In the genomic region with DNA sequence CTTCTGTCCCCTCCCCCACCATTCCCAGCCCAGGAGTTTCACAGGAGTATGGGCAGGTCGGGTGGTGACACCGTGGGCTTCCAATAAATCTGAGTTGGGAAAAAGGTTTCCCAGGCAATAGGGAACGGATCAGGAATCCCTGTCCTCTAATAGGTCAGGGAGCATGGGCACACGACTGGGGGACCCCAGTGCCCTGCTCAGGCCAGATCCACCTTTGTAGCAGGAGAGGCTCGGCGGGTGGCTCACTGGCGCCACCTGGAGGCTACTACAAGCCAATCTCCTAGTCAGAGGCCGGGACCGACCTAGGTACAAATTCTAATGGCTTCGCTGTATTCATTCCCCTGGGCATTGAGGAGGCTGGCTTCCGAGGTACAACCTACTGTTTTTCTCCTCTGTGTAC, we compare ENCODE assay signal across 8 mouse cellular contexts. TPM values are rescaled to one million over a fixed set of nuclear protein-coding genes. Genes with fewer than 3 reads are reported as not detected.
DNase-seq lines count a peak whose midpoint lies in the region; ATAC-seq and TF ChIP-seq lines count a peak whose summit lies in the region.

No protein-coding gene starts in this region.

- peak; percentile 86 for TF ChIP-seq CTCF in spleen, adult 2 months (IDR thresholded peaks at IDR 0.05; ENCODE audit: extremely low read depth, insufficient read depth, insufficient read length, insufficient replicate concordance)

- H3K4me3 ChIP-seq in intestine, embryonic 14.5 days (ENCODE audit: low read depth, low read length) = no peak overlapping the region
- H3K4me3 ChIP-seq in limb, embryonic 12.5 days (replicated peaks) = no peak overlapping the region
- H3K4me3 ChIP-seq in midbrain, embryonic 13.5 days (replicated peaks) = no peak overlapping the region
- no peak overlapping the region for H3K4me3 ChIP-seq in spleen, adult 2 months (ENCODE audit: extremely low read depth, insufficient read depth, insufficient read length)

- no peaks in the 10 kb centered on the region for H3K9me3 ChIP-seq in intestine, embryonic 14.5 days (ENCODE audit: control insufficient read depth, low read length)
- H3K9me3 ChIP-seq in limb, embryonic 12.5 days = no peaks in the 10 kb centered on the region
- H3K9me3 ChIP-seq in midbrain, embryonic 13.5 days = no peaks in the 10 kb centered on the region

- no peak overlapping the region for H3K4me2 ChIP-seq in intestine, embryonic 14.5 days (ENCODE audit: low read length)
- no peak overlapping the region for H3K4me2 ChIP-seq in limb, embryonic 12.5 days
- H3K4me2 ChIP-seq in midbrain, embryonic 13.5 days (replicated peaks) = no peak overlapping the region

- TF ChIP-seq POLR2A in spleen, adult 2 months (IDR thresholded peaks at IDR 0.05; ENCODE audit: low read depth, low read length) = no peak

- H3K27me3 ChIP-seq in intestine, embryonic 14.5 days (replicated peaks; ENCODE audit: control insufficient read depth, insufficient read depth, low read length) = no peaks in the 10 kb centered on the region; the same call in 1 of the 2 replicates
- H3K27me3 ChIP-seq in limb, embryonic 12.5 days = peaks cover 58% of the 10 kb centered on the region
- H3K27me3 ChIP-seq in midbrain, embryonic 13.5 days = peaks cover 44% of the 10 kb centered on the region
- H3K27me3 ChIP-seq in spleen, adult 2 months (ENCODE audit: control insufficient read depth, insufficient read depth, low read length) = no peaks in the 10 kb centered on the region

- no peak overlapping the region for H3K9ac ChIP-seq in intestine, embryonic 14.5 days (ENCODE audit: low read length)
- H3K9ac ChIP-seq in limb, embryonic 12.5 days (replicated peaks) = no peak overlapping the region
- 0 out of 2 replicates have a peak overlapping the region, but pooled peaks have one; percentile 3 for H3K9ac ChIP-seq in midbrain, embryonic 13.5 days (replicated peaks)

- ATAC-seq in cerebellum, adult (ENCODE audit: insufficient number of reproducible peaks, low FRiP score, low TSS enrichment) = 0 out of 2 replicates have a peak, but pooled peaks have one; percentile 10
- peak; percentile 60 for ATAC-seq in intestine, embryonic 14.5 days (replicated peaks; ENCODE audit: low FRiP score, low TSS enrichment, low read depth)
- ATAC-seq in limb, embryonic 12.5 days (ENCODE audit: insufficient number of reproducible peaks, insufficient read depth, low FRiP score, low TSS enrichment, low read depth) = 0 out of 2 replicates have a peak, but pooled peaks have one; percentile 69
- peak; percentile 71 for ATAC-seq in midbrain, embryonic 13.5 days

- H3K36me3 ChIP-seq in intestine, embryonic 14.5 days (ENCODE audit: control insufficient read depth, insufficient read depth, low read length) = no peaks in the 10 kb centered on the region
- no peaks in the 10 kb centered on the region for H3K36me3 ChIP-seq in limb, embryonic 12.5 days
- no peaks in the 10 kb centered on the region for H3K36me3 ChIP-seq in midbrain, embryonic 13.5 days
- H3K36me3 ChIP-seq in spleen, adult 2 months (ENCODE audit: control insufficient read depth, insufficient read depth, low read length) = no peaks in the 10 kb centered on the region

- no peak for DNase-seq in cerebellum, adult 9-11 months
- peak; percentile 75 to 80 for DNase-seq in cerebellum, postnatal 10 days
- peak; percentile 64 for DNase-seq in gastrocnemius, adult 18-20 months (ENCODE audit: low spot score)
- DNase-seq in intestine, embryonic 14.5 days (ENCODE audit: low spot score) = peak; percentile 83
- DNase-seq in spleen, adult 2 months (ENCODE audit: low read depth in 1 of 2, low spot score in 2 of 2) = peak; percentile 41 to 75

- H3K27ac ChIP-seq in intestine, embryonic 14.5 days (ENCODE audit: low read depth) = no peak overlapping the region
- H3K27ac ChIP-seq in limb, embryonic 12.5 days = no peak overlapping the region
- no peak overlapping the region for H3K27ac ChIP-seq in midbrain, embryonic 13.5 days
- H3K27ac ChIP-seq in spleen, adult 2 months (ENCODE audit: insufficient read depth, low read length) = peak overlapping the region; percentile 37; the same call in 1 of the 2 replicates

- 4% methylated on average over 11 of the region's 11 CpGs for WGBS in intestine, embryonic 14.5 days
- 2% methylated on average over 11 of the region's 11 CpGs for WGBS in limb, embryonic 12.5 days
- 3% methylated on average over 11 of the region's 11 CpGs for WGBS in midbrain, embryonic 13.5 days
- 12% methylated on average over 11 of the region's 11 CpGs for WGBS in spleen, adult 2 months

- 0 out of 2 replicates have a peak, but pooled peaks cover 2% of the 10 kb centered on the region for H3K4me1 ChIP-seq in intestine, embryonic 14.5 days (replicated peaks; ENCODE audit: control insufficient read depth, insufficient read depth, low read length)
- no peaks in the 10 kb centered on the region; the same call in 1 of the 2 replicates for H3K4me1 ChIP-seq in limb, embryonic 12.5 days (replicated peaks)
- H3K4me1 ChIP-seq in midbrain, embryonic 13.5 days (replicated peaks) = peaks cover 2% of the 10 kb centered on the region; the same call in 1 of the 2 replicates
- peaks cover 25% of the 10 kb centered on the region; the same call in 1 of the 2 replicates for H3K4me1 ChIP-seq in spleen, adult 2 months (ENCODE audit: control insufficient read depth, insufficient read depth, insufficient read length)

RNA-seq across cellular contexts. Expression of a gene that starts 8.2 kb away (rescaled TPM):
- not detected for total RNA-seq in gastrocnemius, adult 18-20 months (2021)
- 0.31 and 0.42 TPM in 2 replicates for polyA plus RNA-seq in intestine, embryonic 14.5 days (2014; fragmentation: Nextera tagmentation; extraction: Ambion mirVana)
- 0.43 TPM in 1 of 2 replicates, not detected in the other for polyA plus RNA-seq in limb, embryonic 12.5 days (2016; fragmentation: Nextera tagmentation; extraction: Ambion mirVana)
- polyA plus RNA-seq in midbrain, embryonic 13.5 days (2015; fragmentation: Nextera tagmentation; extraction: Ambion mirVana) = 5.7 and 6.6 TPM in 2 replicates
- polyA plus RNA-seq in spleen, adult 2 months (2012; rRNA removed) = 0.45 TPM in 1 of 2 replicates, not detected in the other

RNA-seq across cellular contexts. Expression of a gene that starts 17.5 kb away (rescaled TPM):
- total RNA-seq in gastrocnemius, adult 18-20 months (2021) = not detected
- polyA plus RNA-seq in intestine, embryonic 14.5 days (2014; fragmentation: Nextera tagmentation; extraction: Ambion mirVana) = not detected in 2 replicates
- polyA plus RNA-seq in limb, embryonic 12.5 days (2016; fragmentation: Nextera tagmentation; extraction: Ambion mirVana) = not detected in 2 replicates
- polyA plus RNA-seq in midbrain, embryonic 13.5 days (2015; fragmentation: Nextera tagmentation; extraction: Ambion mirVana) = 0.54 and 0.62 TPM in 2 replicates
- 17.0 and 21.7 TPM in 2 replicates for polyA plus RNA-seq in spleen, adult 2 months (2012; rRNA removed)

RNA-seq across cellular contexts. Expression of a gene that starts 21.0 kb away (rescaled TPM):
- total RNA-seq in gastrocnemius, adult 18-20 months (2021) = 1 to 10 TPM; 1.0 to 2.0 TPM
- 9.5 and 13.5 TPM in 2 replicates for polyA plus RNA-seq in intestine, embryonic 14.5 days (2014; fragmentation: Nextera tagmentation; extraction: Ambion mirVana)
- 0.54 and 0.82 TPM in 2 replicates for polyA plus RNA-seq in limb, embryonic 12.5 days (2016; fragmentation: Nextera tagmentation; extraction: Ambion mirVana)
- 0.27 and 0.88 TPM in 2 replicates for polyA plus RNA-seq in midbrain, embryonic 13.5 days (2015; fragmentation: Nextera tagmentation; extraction: Ambion mirVana)
- polyA plus RNA-seq in spleen, adult 2 months (2012; rRNA removed) = 102 and 149 TPM in 2 replicates

RNA-seq across cellular contexts. Expression of a gene that starts 44.2 kb away (rescaled TPM):
- total RNA-seq in gastrocnemius, adult 18-20 months (2021) = not detected
- not detected in 2 replicates for polyA plus RNA-seq in intestine, embryonic 14.5 days (2014; fragmentation: Nextera tagmentation; extraction: Ambion mirVana)
- not detected in 2 replicates for polyA plus RNA-seq in limb, embryonic 12.5 days (2016; fragmentation: Nextera tagmentation; extraction: Ambion mirVana)
- not detected in 2 replicates for polyA plus RNA-seq in midbrain, embryonic 13.5 days (2015; fragmentation: Nextera tagmentation; extraction: Ambion mirVana)
- 0.09 and 0.22 TPM in 2 replicates for polyA plus RNA-seq in spleen, adult 2 months (2012; rRNA removed)

RNA-seq across cellular contexts. Expression of a gene that starts 47.0 kb away (rescaled TPM):
- total RNA-seq in gastrocnemius, adult 18-20 months (2021) = not detected
- 13.5 and 14.0 TPM in 2 replicates for polyA plus RNA-seq in intestine, embryonic 14.5 days (2014; fragmentation: Nextera tagmentation; extraction: Ambion mirVana)
- polyA plus RNA-seq in limb, embryonic 12.5 days (2016; fragmentation: Nextera tagmentation; extraction: Ambion mirVana) = 2.8 and 3.1 TPM in 2 replicates
- 0.32 TPM in 1 of 2 replicates, not detected in the other for polyA plus RNA-seq in midbrain, embryonic 13.5 days (2015; fragmentation: Nextera tagmentation; extraction: Ambion mirVana)
- polyA plus RNA-seq in spleen, adult 2 months (2012; rRNA removed) = 1.4 TPM in 2 replicates

Comparison
In these comparisons a context has a peak if more than half of its experiments do, and no peak if none do; other contexts are left out.
1. ATAC-seq: peak in every context shown above with its lines; median percentile 71 in midbrain, embryonic 13.5 days; 69 in limb, embryonic 12.5 days; 60 in intestine, embryonic 14.5 days; 10 in cerebellum, adult.
2. RNA of a gene that starts 17.5 kb away (polyA plus RNA-seq): 17.0 to 21.7 TPM in spleen, adult 2 months; 0.54 to 0.62 TPM in midbrain, embryonic 13.5 days, not detected in intestine, embryonic 14.5 days and not detected in limb, embryonic 12.5 days; every median in the first group is over 10 times any median in the second.